Mouse (Mus musculus) ZHBTc4 (cell line): ENCODE measurements around the gene Stoml1.
"Not testable (repeated sequence)": the region's sequence is repeated elsewhere in the genome, so short reads cannot be mapped to it uniquely, and the experiment has no call there.

ENCODE experiments used
- DNase-seq: peaks from one replicate; pipeline ENCODE4 v3.0.0-alpha.2; 2011; ENCODE audit warnings: low read depth, low spot score

The Stoml1 gene

DNA sequence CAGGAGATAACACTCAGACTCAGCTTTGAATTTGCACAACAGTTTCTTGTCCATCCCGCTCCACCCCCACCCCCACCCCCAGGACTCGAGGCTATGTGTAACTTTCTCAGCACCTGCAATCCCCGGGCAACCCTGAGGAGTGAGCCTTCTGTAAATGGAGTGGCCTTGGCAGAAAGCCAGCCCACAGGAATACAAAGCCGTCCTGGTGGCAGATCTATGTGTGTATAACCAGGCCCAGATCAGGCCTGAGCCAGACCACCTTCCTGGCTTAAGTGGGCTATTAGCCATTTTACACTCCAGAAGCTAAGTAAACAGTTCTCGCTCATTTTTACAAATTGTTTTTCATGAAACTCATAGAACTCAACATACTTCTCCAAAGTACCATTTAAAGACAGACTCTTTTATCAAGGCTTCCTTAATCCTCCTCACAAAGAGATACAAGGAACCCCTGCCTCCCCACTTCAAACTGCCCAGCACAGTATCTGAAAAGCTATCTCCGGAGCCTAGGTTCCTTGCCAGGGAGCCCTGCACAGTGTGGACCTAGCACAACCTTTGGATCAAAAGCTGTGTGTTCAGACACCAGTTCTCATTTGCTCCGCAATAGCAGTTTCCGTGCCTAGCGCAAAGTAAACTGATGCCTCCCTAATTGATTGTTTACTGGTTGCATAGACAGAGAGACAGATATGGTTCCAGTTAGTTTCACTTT is 11.0 kb upstream of the Stoml1 start:
- DNase-seq = peak; percentile 92

DNA sequence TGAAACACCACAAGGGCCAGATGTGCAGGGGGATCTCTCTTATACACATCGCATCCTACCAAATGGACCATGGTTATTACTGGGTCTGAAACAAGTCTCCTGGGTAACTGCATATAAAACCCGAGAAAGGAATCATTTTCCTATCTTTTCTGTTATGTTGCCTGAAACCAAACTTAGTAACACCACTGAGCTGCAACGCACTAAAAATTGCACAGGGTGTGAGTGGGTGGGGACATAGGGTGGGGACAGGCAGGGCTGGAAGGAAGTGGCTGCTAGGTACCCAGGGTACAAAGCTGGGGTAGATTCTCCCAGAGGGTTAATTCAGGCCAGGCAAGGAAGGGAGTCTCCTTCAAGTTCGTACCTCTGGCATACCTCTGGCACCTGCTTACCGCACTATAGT is 10.3 kb upstream of the Stoml1 start:
- no peak for DNase-seq

DNA sequence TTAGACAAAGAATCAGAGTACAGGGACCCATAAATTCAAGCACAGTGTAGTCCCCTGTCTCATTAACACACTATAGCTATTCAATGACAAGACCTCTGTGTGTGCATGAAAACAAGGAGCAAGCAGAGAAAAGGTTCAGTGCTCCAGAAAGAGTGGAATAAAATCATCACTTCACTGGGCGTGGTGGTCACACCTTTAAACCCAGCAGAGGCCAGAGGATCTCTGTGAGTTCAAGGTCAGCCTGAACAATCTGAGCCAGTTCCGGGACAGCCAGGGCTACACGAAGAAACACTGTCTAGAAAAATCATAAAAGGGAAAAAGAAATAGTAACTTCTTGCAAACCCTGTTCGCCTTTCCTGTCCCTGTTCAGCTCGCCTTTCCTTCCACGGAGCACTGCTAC is 9.3 kb upstream of the Stoml1 start:
- peak; percentile 46 for DNase-seq

DNA sequence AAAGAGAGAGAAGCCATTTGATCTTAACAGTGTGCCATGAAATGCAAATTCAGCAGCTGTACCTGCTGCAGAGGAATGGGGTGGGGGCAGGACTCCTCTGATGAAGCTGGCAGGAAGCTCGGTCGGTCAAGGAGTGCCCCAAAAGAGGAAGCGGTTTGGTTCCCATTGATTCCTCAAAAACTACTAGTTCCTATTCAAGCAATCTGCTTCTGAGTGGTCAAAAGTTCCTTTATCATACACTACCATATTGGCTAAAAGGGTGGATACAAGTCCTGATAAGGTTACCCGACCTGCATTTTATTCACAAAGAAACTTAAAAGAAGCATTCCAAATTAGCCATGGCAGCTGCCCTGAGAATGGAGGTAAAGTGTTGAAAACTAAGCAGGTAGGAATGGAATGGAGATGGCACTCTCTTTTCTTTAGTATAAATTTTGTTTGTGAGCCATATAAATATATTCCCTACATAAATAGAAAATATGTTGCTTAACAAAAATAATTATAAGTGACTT is 6.8 kb upstream of the Stoml1 start:
- no peak for DNase-seq

DNA sequence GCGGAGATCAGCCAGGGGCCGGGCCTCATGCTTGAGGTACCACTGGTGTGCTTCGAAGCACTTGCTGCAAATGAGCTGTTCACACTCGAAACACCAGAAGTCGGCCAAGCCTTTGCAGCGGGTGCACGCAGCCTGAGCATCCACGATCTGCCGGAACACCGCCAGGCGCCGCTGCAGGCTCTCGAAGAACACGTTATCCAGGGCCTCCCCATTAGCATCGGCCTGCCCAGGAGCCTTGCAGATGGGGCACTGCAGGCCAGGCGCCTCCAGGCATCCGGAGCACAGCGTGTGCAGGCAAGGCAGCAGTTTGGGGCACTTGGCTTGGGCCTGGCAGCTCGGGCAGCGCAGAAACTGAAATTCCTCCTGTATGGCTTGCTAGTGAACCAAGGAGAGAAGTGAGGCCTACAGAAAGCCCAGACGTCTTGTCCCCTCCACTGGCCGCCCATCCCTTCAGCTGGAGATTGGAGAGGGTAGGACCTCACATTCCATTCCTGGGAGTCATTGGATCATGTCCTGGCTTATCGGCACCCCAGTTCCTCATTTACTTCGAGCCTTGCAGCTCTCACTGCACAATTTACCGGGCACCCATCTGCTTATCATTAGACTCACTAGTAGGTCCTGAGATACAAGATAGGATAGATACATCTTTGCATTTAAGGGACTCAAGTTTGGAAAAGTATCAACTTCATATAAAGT is 5.8 kb upstream of the Stoml1 start:
- DNase-seq = peak; percentile 92

DNA sequence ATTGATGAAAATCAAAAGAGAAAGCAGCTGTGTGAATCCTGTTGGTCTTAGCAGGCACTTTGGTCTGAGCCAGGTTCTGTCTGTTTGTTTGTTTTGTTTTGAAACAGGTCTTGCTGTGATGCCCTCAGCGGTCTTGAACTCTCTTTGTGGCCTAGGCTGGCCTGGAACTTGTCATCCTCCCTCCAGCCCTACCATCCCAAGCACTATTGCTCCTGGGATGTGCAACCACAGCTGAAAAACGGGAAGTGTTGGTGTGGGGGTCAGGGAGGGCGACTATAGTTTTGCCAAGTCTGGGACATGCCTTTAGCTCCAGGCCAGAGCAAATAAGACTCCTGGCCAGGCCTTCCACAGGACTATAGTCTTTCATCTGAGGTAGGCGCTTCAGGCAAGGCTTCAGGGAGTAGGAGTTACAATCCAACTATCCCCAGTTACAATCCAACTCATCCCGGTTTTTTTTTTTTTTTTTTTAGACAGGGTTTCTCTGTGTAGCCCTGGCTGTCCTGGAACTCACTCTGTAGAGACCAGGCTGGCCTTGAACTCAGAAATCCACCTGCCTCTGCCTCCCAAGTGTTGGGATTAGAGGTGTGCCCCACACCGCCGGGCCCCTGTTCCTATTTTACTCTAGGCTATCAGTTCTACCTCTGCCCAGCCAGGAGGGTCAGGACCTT is 4.1 kb upstream of the Stoml1 start:
- DNase-seq = no peak

DNA sequence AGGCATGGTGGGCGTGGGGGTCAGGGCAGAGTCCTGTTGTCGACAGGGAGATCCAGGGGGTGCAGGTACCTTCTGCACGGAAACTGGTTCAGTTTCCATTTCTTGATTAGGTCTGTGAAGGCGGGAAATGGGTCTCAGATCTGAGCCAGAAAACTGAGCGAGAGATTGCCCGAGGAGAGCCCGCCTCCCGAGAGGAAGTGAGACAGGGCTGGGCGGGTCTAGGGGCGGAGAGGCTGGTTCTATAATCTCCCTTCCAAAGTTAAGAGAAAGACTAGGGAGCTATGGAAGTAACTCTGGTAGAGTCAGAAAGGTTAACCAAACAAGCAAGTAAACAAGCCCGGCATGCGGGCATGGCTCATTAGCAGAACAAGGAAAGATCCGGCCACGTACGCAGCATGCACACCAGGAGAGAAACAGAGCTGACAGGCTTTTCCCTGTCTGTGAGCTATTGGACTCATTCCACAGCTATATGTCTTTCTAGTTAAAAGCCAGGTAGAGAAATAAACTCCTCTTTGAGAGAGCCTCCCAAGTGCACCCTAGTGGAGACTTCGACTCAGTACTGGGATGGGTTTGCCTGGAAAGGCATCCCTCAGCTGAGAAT is 3.3 kb upstream of the Stoml1 start, which contains the start of gene Pml:
Gene Pml (minus strand): TSS at position 195 of the 601 bp plus-strand sequence.
- peak; percentile 89 for DNase-seq

DNA sequence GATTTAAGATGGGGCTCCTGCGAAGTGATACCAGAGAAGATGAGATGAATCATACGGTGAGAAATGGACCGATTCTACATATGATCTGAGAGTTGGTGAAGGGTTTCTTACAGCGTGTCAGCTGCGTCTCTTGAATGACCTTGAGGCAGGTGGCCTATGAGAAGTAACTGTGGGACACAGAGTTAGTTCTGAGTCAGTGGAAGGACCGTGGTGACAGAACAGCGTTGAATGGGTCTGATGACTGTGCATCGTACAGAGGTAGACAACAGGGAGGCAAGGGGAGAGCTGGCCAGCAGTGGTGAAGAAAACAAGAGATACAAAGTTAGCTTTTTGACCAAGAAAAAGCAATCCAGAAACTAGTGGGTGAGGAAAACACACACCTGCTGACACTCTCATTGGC is 2.6 kb upstream of the Stoml1 start:
- DNase-seq = no peak

DNA sequence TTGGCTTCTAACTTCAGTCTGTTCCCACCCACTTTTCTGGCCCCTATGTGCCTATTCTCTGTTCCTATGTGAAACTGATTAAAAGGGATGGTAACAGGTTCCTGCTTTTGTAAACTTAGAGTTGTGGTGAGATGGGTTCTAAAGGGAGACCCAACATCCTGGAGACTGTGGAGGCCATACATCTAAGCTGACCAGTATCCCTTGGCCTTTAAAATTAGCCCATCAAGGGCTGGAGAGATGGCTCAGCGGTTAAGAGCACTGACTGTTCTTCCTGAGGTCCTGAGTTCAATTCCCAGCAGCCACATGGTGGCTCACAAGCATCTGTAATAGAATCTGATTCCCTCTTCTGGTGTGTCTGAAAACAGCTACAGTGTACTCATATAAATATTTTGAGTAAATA is 2.2 kb upstream of the Stoml1 start:
- DNase-seq = not testable (repeated sequence)

DNA sequence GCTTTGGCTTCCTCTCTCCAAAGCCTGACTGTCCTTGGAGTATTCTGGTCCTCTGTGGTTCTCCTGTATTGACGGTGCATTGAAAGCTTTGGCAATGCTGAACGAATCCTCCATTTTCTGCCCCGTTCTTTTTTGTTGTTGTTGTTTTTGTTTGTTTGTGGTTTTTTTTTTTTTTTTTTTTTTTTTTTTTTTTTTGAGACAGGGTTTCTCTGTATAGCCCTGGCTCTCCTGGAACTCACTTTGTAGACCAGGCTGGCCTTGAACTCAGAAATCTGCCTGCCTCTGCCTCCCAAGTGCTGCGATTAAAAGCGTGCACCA is 800 bp downstream of the Stoml1 start:
- not testable (repeated sequence) for DNase-seq

DNA sequence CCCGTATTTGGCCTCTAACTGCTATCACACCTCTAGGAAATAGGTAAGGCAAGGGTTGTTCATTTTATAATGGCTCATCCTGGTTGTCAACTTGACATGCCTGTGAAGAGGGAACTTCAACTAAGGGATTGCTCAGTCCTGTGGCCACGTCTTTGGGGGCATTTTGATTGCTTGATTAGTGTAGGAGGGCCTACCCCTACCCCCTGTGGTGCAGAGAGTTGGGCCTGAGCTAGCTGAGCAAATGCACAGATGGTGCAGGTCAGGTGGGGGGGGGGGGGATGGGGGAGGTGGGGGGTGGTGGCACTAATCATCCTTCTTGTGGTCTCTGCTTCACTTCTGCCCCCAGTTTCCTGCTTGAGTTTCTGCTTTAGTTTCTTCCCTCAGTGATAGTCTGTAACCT is 2.1 kb downstream of the Stoml1 start:
- DNase-seq = peak; percentile 48

DNA sequence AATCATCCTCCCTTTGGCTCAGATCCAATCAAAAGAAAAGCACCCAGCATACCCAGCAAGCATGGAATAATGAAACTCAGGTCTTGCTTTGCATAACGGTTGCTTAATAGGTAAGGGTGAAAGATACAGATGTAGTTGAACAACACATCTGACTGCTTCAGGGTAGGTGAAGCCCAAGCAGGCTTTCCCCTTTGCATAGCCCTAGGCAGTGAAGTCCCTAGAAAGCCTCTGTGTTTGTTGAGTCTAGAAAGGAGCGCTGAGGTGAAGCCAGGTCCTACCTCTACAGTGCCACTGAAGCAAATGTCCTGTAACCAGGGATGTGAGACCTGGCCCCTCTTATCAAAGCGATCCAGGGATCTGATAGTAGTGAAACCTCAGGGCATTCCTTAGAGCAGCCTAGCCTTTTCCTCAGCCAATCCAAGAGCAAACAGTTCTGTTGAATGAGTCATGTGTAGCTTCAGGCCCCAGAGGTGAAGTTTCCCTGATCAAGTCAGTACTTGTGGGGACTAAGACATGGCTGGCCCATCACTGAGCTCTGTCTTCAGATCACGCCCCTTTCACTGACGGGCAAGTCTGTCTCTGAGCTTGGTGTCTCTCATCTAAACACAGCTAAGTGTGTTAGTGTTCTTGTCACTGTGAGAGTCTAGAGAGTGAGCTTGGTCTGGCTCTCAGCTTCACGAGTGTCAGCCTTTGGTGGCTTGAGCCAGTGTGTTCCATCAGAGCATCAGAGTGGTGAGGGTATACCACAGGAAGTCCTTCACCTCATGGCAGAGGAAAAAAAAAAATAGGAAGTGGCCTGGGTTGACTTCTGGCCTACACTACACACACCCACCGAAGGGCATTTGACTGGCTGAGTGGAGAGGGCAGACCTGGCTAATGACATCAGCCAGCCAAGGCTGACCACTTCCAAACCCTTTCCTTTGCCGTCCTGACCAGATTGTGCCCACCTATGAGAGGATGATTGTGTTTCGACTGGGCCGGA is 3.0 kb downstream of the Stoml1 start:
- no peak for DNase-seq

DNA sequence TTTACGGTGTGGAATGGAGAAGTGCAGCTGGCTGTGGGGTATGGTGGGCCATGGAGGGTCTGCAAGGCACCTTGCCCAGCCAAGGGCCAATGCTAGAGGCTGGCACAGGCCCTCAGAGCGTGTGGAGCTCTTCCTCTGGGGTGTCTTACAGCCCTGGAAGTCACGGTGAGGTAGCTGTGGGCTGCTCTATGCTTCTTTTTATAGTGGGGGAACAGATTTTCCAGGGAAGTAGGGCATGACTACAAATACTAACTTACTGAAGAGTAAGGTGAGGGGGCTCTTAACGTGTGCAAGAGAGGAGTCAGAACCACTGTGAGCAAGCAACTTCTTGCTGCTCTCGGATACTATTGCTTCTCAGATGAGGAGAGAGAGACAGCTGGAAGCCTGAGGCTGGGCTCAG is 9.5 kb downstream of the Stoml1 start:
- DNase-seq = no peak

DNA sequence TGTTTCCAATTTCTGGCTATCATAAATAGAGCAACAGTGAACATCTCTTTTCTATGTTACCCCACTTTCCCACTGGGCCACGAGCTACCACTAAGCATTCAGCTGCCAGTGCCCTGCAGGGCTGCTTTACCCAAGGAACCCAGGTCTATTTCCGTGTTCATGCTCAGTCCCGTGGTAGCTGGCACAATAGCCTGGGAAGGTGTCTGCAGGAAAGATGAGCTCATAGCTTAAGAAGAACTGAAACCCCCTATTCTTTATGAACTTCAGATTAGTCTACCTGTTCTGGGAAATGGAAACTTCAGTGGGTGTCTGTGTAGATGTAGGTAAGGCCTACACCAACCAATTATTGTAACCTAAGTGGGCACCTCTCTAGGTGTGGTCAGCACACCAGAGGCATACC is 12.4 kb downstream of the Stoml1 start:
- no peak for DNase-seq

DNA sequence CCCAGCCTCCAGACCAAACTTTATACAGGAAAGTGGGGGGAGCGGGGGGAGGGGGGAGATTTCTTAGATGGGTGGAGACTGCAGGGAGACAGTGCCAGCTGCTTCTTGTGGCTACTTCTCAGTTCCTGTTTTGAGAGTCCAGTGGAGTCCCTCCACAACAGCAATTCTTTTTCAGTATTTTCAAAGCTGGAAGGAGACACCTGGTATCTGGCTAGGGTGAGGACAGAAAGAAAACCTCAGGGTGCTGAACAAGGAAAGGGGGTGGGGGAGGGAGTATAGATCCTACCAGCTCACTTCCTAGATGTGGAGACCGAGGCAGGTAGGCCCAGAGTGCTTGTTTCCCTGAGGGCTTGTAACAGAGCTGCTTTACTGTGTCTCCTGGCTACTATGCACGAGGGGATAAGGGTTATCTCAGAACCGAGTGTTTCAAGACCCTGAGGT is 13.6 kb downstream of the Stoml1 start:
- no peak for DNase-seq

DNA sequence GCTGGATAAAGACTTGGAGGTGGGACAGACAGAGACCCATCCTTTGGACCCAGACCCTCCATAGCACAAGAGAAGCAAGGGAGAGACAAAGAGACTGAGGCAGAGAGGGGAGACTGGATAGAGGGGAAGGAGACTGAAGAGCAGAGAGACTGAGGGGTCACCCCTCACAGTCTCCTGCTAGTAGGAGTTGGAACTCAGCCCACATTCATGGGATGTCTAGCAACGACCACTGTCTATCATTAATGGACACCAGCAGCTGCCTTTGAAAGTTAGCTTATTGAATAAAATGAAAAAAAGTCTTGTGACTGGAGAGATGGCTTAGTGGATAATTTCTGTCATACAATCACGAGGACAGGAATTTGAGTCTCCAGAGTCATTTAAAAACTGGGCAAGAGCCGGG is 14.1 kb downstream of the Stoml1 start:
- DNase-seq = no peak

DNA sequence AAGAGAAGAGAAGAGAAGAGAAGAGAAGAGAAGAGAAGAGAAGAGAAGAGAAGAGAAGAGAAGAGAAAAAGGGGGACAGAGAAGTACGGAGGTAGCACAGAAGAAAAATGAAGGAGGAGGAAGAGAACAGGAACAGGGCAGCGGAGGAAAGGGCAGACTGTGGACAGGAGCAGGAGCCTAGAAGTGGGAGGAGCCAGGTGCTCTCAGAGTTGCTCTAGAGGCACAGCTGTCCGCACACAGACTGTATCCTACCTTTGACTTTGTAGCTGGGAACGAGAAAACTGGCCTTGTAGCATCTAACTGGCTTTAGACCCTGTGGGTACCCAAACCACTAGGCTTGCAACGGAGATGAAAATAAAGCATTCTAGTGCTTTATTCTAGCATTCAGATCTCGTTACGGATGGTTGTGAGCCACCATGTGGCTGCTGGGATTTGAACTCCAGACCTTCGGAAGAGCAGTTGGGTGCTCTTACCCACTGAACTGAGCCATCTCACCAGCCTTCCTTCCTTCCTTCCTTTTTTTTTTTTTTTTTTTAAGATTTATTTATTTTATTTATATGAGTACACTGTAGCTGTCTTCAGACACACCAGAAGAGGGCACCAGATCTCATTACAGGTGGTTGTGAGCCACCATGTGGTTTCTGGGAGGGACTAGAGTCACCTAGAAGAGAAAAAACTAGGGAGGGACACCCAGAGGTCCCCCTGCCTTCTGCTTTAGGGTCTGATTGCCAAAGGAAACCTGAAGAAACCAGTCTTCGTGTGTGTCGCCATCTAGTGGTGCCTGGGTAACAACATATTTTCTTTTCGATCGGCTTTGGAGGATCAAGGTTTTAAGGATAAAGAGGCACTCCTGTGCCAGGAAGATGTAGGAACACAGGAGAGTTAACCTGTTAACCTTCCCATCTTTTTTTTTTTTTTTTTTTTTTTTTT is 15.7 kb downstream of the Stoml1 start:
- DNase-seq = peak; percentile 94

DNA sequence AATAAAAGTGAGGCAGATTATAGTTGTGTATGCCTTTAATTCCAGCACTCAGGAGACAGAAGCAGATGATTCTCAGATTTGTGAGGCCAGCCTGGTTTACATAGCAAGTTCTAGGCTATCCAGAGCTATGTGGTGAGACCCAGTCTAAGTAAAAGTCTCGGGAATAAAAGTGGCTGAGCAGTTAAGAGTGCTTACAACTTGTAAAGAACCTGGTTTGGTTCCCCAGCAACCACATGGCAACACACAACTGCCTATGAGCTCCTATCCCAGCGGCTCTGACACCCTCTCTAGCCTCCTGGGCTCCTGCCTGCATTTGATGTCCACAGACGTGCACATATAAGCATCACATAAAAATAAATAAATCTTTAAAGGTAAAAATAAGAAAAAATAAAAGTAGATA is 17.1 kb downstream of the Stoml1 start:
- DNase-seq = peak; percentile 68

DNA sequence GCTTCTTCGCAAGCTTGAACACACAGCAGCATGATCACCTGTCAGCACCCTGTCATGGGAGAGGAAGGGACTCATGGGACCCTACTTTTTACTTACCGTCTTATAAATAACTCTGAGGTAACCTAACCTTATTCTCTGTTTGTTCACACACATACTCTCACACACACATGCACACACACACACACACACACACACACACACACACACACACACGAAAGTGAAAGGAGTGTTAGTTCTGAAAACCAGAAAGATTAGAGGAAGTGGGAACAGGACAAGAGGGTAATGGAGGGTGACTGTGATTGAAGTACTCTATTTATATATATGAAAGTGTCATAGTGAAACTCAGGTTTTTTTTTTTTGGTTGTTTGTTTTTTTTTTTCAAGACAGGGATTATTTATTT is 18.1 kb downstream of the Stoml1 start:
- DNase-seq = peak; percentile 36

DNA sequence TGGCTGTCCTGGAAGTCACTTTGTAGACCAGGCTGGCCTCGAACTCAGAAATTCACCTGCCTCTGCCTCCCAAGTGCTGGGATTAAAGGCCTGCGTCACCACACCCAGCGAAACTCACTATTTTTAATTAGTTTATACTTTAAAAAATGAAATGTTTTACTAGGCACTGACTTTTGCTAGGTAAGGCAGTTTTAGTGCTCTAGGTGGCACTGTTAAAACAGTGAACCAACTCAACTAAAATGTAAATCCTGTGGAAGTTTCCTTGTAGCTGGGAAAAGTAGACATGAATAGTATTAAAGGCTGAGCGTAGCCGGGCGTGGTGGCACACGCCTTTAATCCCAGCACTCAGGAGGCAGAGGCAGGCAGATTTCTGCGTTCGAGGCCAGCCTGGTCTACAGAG is 18.6 kb downstream of the Stoml1 start:
- DNase-seq = peak; percentile 73
